Mouse (Mus musculus) cerebellum, adult 8-10 months (tissue): ENCODE data around the gene Kif6.

ENCODE experiments used
- DNase-seq: peaks from one replicate; pipeline ENCODE4 v3.0.0; 2022

Kif6 gene

DNA sequence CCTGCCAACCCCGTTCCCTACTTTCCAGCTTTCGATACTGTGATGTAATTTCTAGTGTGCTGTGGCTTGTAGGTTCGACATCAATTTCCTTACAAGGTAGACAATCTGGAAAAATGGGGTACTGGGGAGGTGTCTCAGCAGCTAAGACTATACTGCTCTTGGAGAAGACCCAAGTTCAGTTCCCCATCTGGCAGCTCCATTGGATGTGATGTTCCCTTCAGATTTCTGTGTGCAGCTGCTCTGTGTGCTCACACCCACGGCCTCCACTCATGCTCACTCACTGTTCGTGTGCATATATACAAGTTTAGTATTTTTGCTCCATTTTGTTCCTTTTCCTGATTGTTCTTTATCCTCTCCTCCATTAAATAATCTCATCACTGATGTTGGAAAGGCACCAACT, 51.8 kb downstream of the Kif6 start:
- no peak for DNase-seq

DNA sequence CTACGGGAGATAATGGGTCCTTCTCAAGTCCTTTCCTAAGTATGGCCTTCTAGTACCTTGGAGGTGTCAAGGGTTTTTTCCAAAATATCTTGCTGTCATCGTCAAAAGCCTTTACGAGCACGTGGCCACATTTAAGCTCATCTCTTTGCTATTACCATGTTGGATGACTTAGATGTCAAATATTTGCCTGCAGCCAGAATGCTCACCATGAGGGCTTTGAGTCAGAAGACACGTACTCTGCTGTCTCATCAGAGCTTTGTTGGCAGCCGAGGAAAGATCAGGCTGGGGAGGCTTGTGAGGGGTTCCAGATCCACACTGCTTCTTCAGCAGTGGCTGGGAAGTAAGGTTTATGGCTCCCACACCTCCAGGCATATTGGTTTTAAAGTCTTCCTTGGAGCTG, 53.4 kb downstream of the Kif6 start:
- no peak for DNase-seq

DNA sequence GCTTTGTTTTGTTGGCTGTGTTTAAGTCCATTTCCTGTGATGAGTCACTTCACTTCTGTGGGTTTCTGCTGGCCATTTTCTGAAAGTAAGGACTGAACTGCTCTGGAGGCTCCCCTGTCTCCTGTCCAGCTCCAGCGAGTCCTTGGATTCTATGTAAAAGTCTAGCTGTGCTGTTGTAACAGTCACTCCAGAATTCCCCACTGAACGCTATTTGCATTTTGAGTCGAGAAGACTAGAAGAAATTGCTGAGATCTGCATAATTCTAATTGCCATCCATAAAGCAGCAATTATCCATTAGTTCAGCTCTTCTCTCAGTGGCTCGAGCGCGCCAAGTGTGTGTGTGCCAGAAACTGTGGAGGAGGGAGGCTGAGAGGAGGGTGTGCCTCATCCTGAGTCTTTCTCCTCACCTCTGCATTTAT, 57.0 kb downstream of the Kif6 start:
- DNase-seq, result no peak

DNA sequence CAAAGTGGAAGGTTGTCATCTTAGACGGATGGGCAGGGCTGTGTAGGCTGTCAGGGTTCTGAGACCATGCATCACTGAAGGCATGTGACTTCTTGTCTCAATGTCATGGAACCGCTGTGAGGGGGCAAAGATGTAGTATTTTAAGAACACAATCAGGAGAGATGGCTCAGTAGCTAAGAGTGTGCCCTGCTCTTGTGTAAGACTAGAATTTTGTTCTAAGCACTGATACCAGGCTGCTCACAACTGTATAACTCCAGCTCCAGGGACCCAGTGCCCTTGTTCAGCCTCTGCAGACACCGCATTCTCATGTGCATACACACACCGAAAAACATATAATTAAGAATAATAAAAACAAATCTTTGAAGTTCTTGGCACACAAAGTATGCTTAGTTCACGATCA, 57.5 kb downstream of the Kif6 start:
- no peak for DNase-seq

DNA sequence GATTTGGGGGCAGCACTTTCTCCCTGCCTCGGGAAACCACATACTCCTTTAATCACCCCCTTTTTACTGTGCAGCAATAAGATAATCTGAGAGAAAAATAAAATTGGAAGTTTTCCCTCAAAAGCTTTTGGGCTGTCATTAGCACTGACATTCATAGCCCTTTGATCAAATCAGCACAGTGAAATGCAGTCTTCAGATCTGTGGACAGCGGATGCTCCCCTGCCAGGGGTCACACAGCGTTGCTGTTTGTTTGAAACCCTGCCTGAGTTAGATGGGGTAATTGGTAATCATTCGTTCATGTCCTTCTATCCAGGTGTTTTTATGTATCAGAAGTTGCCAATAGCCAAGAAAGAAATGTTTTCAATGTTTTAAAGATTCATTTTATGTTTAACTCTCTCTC, 60.7 kb downstream of the Kif6 start:
- DNase-seq, result no peak

DNA sequence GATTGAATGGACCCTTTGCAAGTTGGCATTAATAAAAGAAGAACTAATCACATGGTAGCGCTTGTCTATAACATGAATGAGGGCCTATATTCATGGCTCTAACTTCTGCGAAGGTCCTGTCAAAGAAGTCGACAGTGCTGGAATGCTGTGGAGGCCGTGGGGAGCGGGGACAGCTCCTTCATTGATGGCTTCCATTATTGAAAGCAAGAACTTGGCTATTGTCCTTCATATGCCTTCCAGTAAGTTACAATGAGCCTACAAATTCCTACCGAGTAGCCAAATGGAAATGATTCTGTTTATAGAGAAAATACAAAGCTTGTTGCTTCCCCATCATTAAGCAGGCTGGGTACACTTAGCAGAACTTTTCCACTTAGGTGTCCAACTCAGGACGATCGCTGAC, 66.5 kb downstream of the Kif6 start:
- DNase-seq, result no peak

DNA sequence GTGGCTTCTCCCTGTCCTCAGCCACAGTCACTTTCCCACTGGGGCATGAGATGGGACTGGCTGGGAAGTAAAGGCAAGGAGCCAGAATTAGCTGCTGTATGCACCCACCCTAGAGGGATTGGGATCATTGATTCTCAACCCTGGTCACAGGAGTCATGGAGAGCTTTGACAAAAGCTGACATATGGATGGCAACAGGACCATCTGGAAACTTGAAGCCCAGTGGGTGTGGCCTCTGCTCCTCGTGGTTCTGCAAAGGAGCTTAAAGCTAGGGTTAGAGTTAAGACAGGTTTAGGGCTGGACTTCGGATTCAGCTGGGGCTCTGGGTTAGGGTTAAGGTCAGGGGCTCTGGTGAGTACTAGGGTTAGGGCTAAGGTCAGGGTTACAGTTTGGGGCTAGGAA, 69.2 kb downstream of the Kif6 start:
- no peak for DNase-seq

DNA sequence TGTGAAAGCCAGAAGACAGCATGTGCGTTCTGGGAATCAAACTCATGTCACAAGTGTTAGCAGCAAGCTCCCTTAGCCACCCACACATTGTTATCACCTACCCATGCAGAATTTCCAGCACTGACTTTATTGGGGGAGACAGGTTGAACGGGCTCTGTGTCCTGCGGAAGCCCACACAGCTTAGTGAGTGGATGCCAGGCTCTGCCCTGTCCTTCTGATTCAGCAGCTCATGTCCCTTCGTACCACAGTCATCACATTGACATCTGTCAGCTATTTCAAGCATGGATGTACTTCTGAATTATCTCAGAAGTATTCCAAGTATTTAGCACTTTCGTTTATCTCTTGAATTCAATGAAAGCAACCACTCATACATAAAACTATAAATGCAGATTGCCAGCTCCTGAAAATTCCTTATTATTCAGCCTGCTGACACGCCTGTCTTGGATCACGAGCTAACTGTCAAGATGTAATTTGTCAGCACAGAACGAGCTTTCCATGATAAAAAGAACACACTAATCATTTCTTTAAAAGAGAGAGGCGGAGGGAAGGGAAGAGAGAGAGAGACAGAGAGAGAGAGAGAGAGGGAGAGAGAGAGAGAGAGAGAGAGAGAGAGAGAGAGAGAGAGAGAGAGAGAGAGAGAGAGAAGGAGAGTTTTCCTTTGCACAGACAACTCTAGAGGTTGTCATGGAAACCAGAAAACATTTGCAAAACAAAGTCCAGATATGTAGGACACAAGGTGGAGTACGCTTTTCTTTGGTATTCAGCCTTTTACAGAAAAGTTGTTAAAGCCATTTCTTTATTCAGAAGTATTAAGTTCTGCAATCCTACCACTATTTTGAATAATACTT, 75.9 kb downstream of the Kif6 start:
- DNase-seq, result no peak

DNA sequence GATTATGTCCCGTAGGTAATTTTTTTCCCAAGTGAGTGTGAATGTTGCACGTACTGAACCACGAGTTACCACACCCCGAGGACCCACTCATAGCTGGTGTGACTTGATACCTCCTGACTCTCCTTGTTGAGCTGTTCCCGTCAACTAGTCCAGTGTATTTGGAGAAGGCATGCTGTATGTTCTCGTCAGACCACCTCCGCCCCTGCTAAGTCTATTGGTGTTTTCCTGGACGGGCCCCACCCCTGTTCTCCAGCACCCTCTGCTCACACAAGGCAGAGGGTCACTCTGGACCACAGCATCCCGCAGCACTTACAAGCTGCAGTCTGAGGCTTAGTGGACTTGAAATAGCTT, 76.5 kb downstream of the Kif6 start:
- no peak for DNase-seq

DNA sequence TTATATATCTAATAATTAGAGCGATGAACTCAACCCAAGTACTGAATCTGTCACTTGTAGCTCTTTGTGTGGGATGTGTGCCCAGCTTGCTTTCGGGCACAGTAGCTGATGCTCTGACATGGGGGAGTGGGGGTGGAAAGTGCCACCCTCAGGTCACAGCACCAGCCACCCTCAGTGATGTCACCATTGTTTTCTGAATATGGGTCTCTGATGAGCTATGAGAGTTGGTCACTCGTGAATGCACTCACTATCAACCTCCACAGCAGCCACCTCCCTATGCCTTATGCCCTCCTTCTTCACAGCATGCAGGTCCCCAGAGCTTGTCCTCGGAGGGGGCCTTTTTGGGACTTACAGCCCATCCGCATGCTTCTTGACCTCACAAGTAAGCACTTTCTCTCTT, 78.3 kb downstream of the Kif6 start:
- DNase-seq, result no peak

DNA sequence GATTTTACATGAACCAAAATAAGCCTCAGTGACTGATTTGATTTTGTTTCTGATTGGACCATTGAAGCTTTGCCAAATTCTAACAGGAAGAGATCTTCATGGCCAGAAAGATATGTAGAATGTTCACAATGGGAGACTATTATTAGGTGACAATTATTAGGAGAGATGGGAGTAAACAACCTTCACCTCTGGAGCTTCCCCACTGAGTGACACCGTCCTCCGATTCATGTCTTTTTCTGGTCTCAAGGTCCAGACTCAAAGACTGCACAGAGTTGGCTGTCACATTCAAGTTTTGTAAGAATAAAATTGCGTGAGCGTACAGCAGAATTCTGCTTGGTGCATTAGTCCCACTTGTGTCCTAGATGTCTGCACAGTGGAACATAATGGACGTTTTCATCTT, 82.3 kb downstream of the Kif6 start:
- DNase-seq, result no peak

DNA sequence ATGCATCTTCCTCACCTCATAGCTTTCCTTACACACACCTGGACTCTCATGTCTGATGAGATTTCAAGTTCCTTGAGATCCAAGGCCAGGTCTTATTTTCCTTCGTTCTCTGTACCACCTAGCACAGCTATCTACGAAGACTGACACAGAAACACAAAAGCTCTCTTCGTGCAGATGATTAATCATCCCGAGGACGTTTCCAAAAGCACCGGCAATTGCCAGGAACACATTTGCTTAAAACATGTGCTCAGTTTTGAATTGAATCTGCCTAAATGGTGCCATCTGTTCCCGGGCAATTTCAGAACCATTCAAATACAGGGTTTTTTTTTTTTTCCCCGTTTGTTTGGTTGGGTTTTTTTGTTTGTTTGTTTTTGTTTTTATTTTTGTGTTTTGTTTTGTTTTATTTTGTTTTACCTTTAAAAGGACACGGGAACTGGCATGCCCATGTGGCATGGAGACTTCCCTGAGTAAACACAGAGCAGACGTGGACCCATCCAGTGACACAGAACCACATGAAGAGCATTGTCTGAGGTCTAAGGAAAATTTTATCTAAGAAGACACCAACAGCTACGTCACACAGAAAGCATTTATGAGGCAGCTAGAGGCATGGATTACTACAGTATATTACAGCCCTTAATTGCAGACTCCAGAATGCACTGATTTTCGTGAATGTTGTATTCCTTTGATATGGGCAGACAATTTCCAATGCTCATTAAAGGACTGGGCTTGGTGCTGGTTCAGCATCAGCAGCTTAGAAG, 88.7 kb downstream of the Kif6 start:
- DNase-seq, result no peak

DNA sequence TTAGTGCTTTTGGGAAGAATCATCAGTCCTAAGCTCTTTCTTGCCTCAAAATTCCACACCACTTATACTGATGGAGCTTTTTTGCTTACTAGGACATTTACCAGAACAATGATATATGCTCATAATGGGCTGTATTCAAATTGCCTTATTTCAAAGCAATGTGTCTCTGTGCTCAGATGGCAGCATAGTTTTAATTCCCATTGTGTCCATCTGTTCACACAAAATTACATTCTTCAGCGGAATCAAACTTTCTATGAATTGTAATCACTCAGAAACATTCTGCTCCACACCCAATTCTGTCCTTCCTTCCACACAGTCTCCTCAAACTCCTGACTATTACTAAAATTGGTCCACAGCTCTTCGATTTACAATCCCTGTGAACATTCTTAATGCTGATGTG, 94.3 kb downstream of the Kif6 start:
- DNase-seq, result no peak

DNA sequence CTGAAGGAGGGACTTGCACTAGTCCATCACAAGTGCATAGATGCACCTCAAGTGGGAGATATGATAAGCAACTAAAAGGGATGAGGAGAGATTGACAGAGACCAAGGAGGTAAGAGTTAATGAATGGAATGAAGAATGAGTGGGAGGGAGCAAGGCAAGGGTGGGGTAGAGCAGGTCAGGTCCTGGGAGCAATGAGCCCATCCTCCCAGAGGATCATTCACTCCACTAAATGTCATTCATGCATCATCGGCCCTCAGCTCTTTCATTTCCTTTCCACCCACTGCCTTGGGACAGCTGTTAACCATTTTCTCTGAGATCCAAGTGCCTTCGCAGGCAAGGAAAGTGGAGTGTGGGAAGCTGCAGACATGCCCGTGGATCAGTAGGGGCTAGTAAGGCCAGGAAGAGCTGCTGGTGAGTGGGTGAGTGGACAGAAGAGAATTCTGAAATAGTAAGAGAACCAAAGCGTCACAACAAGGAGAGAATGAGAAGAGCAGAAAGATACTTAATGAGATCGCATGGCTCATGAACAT, 95.2 kb downstream of the Kif6 start:
- DNase-seq, result no peak

DNA sequence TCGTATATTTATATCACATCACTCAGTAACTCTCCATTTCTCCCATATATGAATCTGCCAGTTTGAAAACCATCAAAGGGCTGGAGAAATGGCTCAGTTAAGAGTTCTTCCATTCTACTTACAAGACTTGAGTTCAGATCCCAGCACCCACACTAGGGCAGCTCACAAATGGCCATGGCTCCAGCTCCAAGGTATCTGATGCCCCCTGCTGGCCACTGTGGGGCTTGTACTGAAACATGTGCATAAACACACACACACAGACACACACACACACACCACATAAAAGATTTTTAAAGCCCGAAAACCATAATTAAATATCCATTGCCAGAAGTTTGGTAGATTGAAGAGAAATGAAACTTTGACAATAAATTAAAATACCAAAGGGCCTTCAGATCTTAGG, 111.3 kb downstream of the Kif6 start:
- no peak for DNase-seq

DNA sequence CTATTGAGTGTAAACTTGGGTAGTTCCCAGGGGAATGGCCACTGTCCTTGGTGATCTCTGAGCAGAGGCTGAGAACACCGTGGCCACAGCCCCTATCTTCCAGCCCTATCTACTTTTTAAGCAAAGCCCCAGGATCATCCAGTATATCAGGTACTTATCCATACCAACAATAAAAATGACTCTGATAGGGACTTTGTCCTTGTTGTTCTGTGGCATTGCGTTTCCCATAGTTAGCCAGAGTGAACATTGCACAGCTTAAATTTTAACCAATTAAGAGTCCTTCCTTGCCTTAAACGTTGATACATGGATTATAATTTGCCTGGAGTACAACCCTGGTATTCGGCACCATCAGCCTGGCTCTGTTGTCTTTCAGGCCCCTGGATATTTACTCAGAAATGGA, 112.0 kb downstream of the Kif6 start:
- no peak for DNase-seq

DNA sequence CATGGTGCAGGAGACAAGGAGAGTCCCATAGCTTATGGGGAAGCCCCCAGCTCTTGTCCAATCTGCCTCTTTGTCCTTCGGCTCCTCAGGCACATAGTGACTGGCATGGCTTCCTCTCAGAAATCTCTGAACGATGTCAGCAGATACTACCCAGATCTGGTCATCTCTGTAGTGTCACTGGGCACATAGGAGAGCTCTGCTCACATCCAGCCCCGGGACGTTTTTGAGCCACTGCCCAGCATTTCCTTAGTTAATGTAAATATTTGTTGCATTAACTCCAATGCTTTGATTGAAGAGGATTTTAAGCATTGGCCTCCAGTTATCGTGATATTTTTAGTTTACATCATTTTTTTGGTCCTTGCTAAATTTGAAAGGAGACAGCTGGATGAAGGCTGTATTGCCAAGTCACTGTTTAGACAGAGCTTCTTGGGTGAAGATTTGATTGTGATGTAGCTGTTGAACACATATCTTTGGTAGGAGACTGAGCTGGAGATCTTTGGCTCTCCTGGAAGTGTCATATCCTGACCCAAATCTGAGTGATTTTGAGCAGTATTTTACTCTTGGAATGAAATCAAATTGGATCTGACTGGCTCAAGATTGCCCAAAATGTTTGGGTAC, 112.6 kb downstream of the Kif6 start:
- DNase-seq, result no peak

DNA sequence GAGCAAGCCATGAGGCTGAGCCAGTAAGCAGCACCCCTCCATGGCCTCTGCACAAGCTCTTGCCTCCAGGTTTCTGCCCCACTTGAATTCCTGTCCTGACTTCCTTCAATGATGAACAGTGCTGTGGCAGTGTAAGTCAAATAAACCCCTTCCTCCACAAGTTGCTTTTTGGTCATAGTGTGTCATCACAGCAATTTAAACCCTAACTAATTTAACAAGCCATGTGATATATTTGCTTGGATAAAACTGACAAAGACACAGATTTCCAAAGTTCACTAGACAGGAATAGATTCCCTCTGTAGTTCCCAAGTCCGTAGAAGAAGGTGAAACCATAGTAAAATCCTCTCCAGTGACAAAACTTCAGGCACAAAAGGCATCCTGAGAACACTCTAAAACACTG, 114.9 kb downstream of the Kif6 start:
- no peak for DNase-seq

DNA sequence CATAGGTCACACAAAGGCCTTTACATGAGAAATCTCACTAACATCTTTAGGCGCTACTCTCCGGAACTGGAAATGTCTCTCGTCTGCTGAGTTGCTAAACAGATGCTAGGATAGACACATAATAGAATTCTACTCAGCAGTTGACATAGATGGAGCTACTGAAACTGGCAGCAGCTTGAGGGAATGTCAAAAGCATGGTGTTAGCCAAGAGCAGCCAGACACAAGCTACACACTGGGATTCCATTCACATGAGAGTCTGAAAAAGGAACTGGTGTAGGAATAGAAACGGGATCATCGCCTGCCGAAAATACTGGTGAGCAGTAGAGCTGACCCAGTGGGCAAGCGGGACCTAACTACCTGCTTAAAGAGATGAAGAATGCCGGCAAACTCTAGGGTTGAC, 117.8 kb downstream of the Kif6 start:
- no peak for DNase-seq

DNA sequence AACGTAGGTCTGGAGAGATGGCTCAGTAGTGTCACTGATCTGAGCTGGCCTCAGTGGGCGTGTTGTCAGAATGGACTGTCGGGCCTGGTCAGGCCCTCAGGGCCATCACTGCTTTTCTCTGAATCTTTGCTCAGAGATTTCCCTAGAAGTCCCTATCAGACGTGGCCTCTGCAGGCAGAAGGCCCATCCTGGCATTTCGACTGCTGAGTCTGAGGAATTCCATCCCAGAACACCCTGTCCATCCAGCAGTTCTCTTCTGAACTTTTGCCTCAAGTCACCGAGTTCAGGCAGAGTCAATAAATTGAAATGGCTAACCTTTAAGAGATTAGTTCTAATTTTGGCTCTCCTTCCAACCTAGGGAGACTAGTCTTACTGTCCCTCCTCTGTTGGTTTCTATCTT, 119.1 kb downstream of the Kif6 start:
- DNase-seq, result no peak

DNA sequence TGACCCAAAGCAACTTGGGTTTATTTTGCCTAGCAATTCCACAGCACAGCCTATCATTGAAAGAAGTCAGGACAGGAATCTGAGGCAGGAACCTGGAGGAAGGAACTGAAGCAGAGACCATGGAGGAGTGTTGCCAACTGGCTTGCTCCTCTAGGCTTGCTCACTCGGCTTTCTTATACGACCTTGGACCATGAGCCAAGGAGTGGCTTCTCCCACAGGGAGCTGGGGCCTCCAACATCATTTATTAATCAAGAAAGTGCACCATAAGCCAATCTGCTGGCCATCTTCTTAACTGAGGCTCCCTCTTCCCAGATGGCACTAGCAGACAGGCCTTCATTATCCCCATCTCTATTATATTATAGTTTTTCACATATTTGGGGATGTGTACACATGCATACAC, 119.8 kb downstream of the Kif6 start:
- no peak for DNase-seq

DNA sequence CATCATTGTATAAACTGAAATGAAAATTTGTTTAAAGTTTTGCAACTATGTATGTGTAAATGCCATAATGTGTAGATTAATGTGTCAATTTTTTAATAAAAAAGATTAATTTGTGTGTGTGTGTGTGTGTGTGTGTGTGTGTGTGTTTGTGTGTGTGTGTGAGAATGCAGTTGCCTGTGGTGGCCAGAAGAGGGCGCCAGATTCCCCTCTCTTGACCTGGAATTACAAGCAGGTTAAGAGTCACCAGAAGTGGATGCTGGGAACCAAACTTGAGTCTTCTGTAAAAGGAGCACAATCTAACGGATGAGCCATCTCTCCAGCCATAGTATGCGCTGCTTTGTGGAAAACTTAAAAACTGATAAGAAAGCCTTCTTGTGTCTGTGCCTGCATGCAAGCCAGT, 121.4 kb downstream of the Kif6 start:
- DNase-seq, result no peak

DNA sequence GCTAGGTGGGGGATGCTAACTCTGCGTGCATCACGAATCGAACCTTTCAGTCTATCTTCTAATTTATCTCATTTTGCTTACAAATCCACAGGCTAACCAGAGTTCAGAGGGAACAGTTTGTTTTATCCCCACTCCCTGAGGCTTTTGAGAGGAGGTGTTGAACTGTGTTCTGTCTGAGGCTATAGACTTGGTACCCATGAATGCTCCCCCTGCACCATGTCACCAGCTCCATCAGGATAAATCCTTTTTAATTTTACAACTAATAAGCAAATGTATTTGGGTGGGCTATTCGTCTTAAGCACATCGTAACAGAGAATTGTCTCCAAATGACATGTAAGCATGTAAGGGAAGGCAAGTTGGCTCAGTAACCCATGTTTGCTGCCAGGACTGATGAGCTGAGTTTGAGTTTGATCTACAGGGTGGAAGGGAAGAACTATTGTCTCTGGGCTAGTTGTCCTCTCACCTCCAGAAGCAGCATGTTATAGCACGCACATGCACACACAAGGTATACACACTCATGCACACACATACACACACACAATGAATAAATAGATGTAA, 122.4 kb downstream of the Kif6 start:
- DNase-seq, result no peak

DNA sequence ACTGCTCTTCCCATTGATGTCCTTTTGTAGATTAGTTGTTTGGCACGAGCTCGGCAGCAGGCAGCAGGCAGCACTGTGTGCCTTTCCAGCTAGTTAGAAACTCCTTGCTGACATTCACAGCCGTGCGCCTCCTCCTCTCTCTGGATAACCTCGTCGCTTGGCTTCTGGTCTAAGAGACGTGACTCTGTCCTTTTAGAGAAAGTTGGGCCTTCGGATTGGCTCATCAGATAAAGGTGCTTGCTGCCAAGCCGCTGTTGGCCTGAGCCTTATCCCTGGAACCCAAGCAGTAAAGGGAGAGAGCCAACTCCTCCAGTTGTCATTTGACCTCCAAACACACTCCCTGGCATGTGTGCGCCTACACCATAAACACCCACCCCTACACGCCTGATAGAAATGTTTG, 123.4 kb downstream of the Kif6 start:
- no peak for DNase-seq
